Mouse (Mus musculus): Measurements from ENCODE around the gene Haus5. TPM values are rescaled to one million over a fixed set of nuclear protein-coding genes. Genes with fewer than 3 reads are reported as not detected.

Gene Haus5
- total RNA-seq, 2 experiments from 2014 or later, result 4.0 to 5.7 TPM

DNA sequence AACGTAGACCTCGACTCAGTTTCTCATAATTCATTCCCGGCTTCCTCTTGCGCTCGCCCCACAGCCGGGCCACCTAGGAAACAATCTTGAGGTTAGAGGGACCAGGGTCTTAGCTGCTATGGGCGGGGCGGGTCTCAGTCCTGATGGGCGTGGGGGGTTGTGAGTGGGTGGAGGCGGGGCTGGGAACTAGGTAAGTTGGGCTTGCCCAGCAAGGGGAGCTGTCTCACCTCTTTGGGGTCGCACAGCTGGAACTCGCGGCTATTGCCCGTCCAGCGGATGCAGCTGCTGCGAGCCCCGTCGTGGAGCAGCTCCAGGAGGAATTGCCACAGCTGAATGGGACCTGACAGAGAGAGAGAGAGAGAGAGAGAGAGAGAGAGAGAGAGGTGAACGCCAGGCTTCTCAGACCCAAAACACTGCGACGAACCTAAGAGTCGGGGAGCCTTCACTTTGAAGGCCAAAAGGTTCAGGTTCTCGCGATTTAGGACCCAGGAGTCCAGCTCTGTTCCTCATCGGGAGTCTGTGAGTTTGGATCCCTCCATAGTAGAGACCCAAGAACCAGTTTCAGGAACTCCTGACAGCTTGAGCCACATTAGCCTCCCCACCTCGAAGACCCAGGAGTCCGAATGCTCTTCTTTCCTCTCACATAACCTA, 30.9 kb downstream of the Haus5 start:
- intact Hi-C loops (cut with DNase I), result no loop called here
- no peak for DNase-seq (ENCODE audit: low spot score in 2 of 2)

DNA sequence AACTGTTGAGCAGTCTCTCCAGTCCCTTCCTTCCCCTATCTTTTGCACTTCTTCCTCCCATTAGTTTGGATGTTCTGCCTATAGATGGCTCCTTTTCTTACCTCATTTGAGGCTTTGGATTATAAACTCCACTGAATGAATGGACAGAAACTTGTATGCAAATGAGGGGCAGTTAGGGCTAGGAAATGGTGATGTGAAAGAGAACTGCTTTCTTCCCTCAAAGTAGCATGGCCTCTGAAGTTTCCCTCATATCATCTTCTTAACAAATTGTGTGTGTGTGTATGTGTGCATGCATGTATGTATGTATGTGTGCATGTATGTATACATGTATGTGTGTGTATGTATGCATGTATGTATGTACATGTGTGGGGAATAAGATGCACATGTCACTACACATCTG, 35.8 kb downstream of the Haus5 start:
- intact Hi-C loops (cut with DNase I), result no loop called here
- no peak for DNase-seq (ENCODE audit: low spot score in 2 of 2)

DNA sequence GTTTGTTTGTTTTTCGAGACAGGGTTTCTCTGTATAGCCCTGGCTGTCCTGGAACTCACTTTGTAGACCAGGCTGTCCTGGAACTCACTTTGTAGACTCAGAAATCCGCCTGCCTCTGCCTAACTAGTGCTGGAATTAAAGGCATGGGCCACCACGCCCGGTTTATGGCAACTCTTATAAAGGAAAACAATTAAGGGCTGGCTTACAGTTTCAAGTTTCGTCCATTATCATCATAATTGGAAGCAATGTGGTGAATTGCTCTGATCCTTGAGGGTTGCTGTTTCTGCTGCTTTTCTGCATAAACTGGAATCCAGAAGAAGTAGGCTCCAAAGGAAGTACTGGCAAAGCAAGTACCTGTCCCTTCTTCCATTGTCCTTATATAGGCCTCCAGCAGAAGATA, 38.1 kb downstream of the Haus5 start:
- intact Hi-C loops (cut with DNase I), result no loop called here
- no peak for DNase-seq (ENCODE audit: low spot score in 2 of 2)

DNA sequence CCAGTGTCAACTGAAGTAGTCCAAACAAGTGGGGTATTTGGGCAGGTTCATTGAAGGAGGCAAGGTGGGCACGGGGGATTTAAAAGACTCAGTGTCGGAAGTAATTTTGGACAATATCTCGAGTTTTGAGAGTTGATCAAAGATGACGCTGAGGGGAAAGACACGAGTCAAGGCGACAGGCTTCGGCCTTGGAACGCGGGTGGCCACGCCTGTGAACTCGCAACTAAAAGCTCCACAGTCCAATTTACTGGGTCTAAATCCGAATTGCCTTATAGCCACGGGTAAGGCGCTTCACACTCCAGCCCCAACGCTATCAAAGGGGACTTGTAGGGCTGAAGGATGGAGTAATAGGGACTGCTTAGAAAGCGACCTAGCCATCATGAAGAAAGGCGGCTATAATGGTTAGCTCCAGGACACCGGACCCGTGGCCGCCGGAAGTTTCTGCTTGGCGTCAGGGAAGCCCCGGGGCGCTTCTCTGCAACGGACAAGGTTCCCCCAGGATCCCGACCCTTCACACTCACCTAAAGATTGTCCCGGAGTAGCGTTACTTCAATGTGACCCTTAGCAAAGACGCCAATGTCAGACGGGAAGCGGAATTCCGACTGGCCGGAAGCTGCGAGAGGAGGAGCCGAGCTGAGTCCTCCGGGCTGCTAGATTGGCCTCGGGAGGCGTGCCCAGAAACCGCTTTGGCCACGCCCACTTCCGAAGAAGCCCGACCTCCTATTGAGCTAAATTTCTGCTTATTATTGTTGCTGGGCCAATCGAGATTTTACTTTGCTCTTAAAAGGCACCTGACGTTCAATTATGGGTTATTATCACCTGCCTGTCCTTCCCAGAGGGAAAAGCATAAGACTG, 39.0 kb downstream of the Haus5 start, which contains the start of gene Cox6b1:
Gene Cox6b1 (minus strand): TSS at position 622 of the 855 bp plus-strand sequence.
- intact Hi-C loops (cut with DNase I), result no loop called here
- DNase-seq (ENCODE audit: low spot score in 2 of 2), result peak; percentile 79 to 86

DNA sequence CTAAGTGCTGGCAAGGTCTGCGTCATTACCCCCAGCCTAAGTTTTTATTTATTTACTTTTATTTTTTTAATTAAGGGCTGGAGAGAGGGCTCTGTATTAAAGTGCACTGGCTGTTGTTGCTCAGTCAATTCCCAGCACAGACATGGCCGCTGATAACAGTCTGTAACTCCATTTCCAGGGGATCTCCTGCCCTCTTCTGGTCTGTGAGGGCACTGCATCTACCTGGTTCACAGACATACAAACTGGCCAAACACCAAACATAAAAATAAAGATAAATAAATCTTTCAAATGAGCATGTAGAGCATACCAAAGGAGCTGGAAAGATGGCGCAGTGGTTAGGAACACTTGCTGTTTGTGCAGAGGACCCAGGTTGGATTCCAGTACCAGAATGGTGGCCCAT, 45.6 kb downstream of the Haus5 start:
- DNase-seq (ENCODE audit: low spot score in 2 of 2), result no peak
- intact Hi-C loops (cut with DNase I), result no loop called here

DNA sequence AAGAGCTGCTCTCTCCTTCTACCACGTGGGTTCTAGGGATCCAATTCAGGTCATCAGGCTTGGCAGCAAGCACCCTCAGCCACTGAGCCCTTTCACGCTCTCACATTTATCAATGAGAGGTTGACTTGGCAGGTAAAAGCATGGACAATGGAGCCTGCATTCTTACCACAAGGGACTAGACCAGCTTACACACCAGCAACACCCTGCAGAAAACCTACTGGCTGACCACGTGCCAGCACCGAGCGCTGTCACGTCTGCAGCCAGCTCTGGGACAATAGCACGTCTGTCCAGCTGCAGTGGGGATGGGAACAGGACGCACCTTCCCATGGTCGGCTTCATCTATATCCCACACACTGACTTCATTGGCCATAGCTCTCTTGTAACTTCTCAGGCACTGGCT, 46.1 kb downstream of the Haus5 start:
- intact Hi-C loops (cut with DNase I), result no loop called here
- no peak for DNase-seq (ENCODE audit: low spot score in 2 of 2)

DNA sequence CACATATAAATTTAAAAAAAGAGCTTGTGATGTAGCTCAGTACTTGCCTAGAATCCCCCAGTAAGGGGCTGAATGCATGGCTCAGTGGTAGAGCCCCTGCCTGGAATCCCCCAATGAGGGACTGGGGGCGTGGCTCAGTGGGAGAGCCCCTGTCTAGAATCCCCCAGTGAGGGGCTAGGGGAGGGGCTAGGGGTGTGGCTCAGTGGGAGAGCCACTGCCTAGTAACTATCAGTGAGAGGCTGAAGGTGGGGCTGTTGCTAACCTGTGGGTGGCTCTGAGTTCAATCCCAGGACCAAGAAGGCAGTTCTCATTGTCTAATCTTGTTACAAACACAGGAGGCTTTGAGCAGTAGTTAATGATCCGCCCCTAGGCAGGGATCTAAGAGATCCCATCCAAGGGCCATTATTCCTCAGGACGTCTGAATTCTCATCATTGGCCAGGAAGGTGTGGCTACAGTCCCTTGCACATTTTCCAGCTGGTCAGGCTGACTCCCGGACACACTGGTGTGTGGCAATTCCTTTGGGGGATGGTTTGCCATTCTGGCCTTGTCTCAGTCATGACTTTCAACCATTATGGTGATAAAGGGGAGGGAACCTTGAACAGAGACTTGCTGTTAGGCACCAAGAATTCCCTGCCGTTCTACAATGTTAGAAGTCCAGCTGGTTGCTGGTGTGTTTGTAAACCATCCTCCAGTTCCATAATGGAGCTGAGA, 49.6 kb downstream of the Haus5 start:
- intact Hi-C loops (cut with DNase I), result no loop called here
- no peak for DNase-seq (ENCODE audit: low spot score in 2 of 2)

DNA sequence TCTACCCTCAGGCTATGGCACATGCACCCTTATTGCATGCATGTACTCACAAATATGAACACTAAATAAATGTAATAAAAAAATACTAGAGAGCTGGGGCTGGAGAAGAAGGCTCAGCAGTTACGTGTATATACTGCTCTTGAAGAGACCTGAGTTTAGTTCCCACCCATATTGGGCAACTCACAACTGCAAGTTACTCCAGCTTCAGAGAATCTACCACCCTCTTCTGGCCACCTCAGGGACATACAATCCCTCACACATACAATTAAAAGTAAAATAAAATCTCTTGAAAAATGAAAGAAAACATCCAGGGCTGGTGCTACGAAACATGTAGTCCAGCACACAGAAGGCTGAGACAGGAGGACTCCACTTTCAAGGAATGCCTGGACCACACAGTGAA, 50.3 kb downstream of the Haus5 start:
- intact Hi-C loops (cut with DNase I), result no loop called here
- DNase-seq (ENCODE audit: low spot score in 2 of 2), result no peak

DNA sequence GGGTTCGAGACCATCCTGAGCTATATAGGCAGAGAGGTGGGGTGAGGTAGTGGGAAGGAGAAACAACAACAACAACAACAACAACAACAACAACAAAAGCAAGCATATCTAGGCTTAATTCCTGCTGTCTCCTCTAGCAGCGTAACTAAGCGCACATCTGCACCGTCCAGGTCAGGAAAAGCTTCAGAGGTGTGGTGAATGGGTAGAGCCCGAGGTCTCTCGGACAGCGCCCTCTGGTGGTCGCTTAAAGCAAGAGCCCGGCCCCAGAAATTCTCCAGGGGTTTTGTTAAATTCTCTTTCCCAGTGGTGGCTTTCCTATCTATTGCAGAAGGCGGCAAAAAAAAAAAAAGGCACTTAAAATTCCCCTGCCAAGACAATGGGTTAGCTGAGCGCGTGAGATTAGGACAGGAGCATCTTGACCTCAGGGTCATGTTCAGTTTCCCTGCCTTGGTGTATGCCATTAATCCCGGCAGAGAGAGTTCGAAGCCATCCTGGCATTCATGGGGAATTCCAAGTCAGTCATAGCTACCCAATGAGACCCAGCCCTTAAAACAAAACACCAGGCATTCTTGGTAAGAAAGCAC, 51.2 kb downstream of the Haus5 start:
- intact Hi-C loops (cut with DNase I), result loop anchor here (1.0 kb wide), 1 partner anchor 24 kb away; no protein-coding TSS in a partner anchor
- DNase-seq (ENCODE audit: low spot score in 2 of 2), result peak in 1 of 2 experiments; percentile 35

DNA sequence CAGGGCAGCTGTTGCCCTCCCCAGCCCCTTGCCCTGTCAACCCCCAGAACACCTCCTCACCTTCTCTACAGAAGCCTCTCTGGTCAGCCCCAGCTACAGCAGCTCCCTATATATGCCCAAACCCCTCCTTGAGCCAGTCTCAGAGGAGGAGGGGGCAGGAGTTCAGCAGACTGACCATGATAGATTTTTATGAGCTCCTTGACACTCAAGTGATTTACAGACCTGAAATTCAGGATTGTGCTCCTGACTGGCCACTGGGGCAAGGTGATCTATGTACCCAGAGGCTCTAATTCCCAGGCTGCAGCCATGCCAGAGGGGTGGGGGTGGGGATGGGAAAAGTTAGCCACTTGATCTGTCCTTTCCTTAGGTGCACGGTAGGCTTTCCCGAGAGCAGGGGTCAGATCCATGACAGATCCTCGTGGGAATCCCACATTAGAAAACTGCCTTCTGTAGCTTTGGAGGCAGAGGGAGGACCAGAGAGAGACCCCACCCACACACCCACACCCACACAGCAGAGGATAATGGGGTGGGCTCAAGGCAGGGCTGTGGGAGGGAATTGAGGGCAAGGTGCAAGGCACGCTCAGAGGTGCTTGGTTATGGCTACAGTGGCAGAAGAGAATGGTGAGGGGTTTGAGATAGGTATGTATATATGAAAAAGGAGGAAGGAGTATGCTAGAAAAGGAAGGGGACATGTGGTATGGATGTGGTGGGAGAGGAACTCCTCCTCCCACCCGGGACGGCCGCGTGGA, 52.0 kb downstream of the Haus5 start, which contains the start of gene Upk1a:
Gene Upk1a (minus strand): TSS at position 194 of the 749 bp plus-strand sequence.
- DNase-seq (ENCODE audit: low spot score in 2 of 2), result no peak
- intact Hi-C loops (cut with DNase I), result loop anchor here (1.0 kb wide), 1 partner anchor 24 kb away; no protein-coding TSS in a partner anchor

DNA sequence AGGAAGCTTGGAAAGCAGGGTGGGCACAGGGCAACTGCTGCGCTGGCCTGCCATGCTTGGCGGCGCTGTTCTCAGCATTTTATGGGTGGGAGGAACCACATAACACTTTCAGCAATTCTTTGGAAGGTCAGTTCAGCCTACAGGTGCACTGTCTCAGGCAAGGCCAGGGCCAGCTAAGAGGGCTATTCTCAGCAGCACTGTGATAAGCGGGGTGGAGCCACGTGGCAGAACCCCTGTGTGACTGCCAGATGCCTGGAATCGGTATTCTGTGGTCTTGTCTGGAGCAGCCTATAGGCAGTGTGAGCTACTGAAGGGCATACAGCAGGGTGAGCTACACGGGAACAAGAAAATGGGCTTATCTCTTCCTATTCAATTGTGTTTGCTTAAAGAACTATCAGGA, 54.8 kb downstream of the Haus5 start:
- intact Hi-C loops (cut with DNase I), result no loop called here
- no peak for DNase-seq (ENCODE audit: low spot score in 2 of 2)

DNA sequence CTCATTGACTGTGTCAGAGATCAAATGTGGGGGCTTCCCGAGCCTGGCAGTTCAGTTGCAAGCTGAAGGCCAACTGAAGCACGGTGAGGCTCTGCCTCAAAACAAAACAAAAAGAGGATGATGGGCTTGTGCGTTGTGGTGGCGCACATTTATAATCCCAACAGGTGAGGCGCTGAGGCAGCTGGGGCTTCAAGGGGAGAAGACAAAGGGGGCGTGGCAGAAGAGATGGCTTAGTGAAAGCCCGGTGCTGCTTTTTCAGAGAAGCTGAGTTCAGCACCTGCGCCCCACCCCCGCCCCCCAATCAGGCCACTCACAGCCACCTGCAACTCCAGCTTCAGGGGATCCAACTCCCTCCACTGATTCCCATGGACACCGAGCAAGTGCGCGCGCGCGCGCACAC, 56.3 kb downstream of the Haus5 start:
- DNase-seq (ENCODE audit: low spot score in 2 of 2), result no peak
- intact Hi-C loops (cut with DNase I), result no loop called here

DNA sequence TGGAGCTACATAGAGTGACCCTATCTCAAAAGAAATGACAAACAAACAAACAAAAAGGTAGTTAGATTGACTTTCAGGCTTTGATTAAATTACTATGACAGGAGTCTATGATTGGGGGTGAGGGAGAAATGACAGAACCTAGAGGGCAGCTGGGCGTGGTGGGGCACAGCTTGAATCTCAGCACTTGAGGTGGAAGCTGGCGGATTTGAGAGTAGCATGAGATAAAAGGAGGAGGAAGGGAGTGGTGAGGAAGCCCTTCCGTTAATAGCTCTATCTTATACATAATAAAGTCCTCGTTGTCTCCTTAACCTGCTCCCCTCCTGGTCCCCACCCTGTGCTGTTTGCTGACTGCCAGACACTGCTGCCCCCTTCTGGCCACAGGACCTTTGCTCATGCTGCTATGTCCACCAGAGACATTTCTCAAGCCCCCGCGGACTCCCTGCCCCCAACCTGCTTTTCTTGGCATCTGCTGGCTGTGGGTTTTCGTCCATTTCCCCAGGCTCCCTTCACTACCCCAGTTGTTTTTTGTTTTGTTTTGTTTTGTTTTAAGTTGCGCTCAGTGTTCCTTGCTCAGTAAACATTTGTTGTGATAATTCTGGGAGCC, 57.0 kb downstream of the Haus5 start:
- intact Hi-C loops (cut with DNase I), result no loop called here
- DNase-seq (ENCODE audit: low spot score in 2 of 2), result no peak

DNA sequence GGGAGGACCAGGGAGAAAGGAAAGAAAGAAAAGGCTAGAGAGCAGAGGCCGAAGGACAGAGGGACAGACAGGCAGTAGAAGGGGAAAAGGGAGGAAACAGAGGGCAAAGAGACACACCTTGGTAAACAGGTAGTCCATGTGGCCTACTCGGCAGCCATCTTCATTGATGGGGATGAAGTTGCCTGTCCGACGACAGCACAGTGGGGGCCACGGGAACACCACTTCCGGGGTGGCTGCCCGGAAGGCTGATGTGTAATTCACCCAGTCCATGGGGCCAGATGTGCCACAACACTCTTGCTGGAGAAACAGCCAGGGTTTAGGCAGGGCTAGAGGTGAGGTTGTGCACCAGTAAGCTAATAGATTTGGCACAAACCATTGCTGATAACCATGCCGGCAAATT, 59.9 kb downstream of the Haus5 start:
- intact Hi-C loops (cut with DNase I), result no loop called here

DNA sequence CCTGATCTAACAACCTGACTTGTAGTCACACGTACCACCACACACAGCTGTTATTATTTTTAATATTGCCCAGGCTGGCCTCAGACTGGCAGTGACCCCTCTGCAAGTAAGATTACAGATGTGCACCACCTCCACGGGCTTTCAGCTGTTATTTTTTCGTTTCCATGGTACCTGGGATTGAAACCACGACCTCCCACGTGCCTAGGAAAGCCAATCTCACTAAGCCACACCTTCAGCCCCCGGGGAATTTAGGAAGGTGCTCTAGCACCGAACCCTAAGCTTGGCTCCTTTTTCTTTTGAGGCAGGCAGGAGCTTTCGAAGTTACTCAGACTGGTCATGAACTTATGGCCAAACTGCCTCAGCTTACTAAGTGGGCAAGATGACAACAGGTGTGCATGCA, 60.4 kb downstream of the Haus5 start:
- no peak for DNase-seq (ENCODE audit: low spot score in 2 of 2)
- intact Hi-C loops (cut with DNase I), result no loop called here

More for the DNA sequence above, 59.9 kb downstream of the Haus5 start:
- no peak for DNase-seq (ENCODE audit: low spot score in 2 of 2)
